Mouse (Mus musculus): Measurements from ENCODE around the gene Olfr286. TPM values are rescaled to one million over a fixed set of nuclear protein-coding genes. Genes with fewer than 3 reads are reported as not detected.

Gene Olfr286
- polyA plus RNA-seq (2016; fragmentation: Nextera tagmentation; extraction: Ambion mirVana): not detected in 2 replicates

GRCm38 (mm10) chr15:98234350-98234749, at the start of gene Olfr286:
Gene Olfr286 (minus strand): TSS chr15:98234450.
- Histone ChIP-seq H3K4me1 (replicated peaks) (no peaks in the 10 kb centered on the region), H3K27ac (no peak within 1 kb of the TSS)

GRCm38 (mm10) chr15:98257776-98258175, 23.5 kb upstream of the Olfr286 start:
- 84% methylated on average over 7 of the region's 7 CpGs for WGBS
- Histone ChIP-seq H3K27ac (no peak overlapping the region), H3K4me2 (no peak overlapping the region), H3K4me3 (replicated peaks) (no peak overlapping the region), H3K9ac (replicated peaks) (no peak overlapping the region), H3K4me1 (replicated peaks) (no peaks in the 10 kb centered on the region), H3K27me3 (no peaks in the 10 kb centered on the region), H3K36me3 (no peaks in the 10 kb centered on the region), H3K9me3 (no peaks in the 10 kb centered on the region)
- ATAC-seq (ENCODE audit: insufficient number of reproducible peaks, insufficient read depth, low FRiP score, low TSS enrichment, low read depth): no peak

More at GRCm38 (mm10) chr15:98234350-98234749, at the start of gene Olfr286:
- ATAC-seq (ENCODE audit: insufficient number of reproducible peaks, insufficient read depth, low FRiP score, low TSS enrichment, low read depth): no peak
- no peaks in the 10 kb centered on the region for H3K36me3 ChIP-seq
- H3K9ac ChIP-seq (replicated peaks): no peak within 1 kb of the TSS
- no peak within 1 kb of the TSS for H3K4me2 ChIP-seq
- H3K4me3 ChIP-seq (replicated peaks): no peak within 1 kb of the TSS
- 93% methylated on average over 4 of the region's 4 CpGs for WGBS
- H3K27me3 ChIP-seq: 0 out of 2 replicates have a peak, but pooled peaks cover 4% of the 10 kb centered on the region
- H3K9me3 ChIP-seq: no peaks in the 10 kb centered on the region

- Histone ChIP-seq H3K27ac (no peak within 1 kb of the TSS), H3K36me3 (no peaks in the 10 kb centered on the region), H3K4me2 (no peak within 1 kb of the TSS), H3K9me3 (no peaks in the 10 kb centered on the region), H3K4me3 (replicated peaks) (no peak within 1 kb of the TSS), H3K27me3 (no peaks in the 10 kb centered on the region), H3K4me1 (replicated peaks) (no peaks in the 10 kb centered on the region), H3K9ac (replicated peaks) (no peak within 1 kb of the TSS)
- ATAC-seq (ENCODE audit: insufficient number of reproducible peaks, insufficient read depth, low FRiP score, low TSS enrichment, low read depth): no peak
- 85% methylated on average over 8 of the region's 8 CpGs for WGBS
These were observed 22.9 kb upstream of the Olfr286 start, which contains the start of gene H1fnt for GRCm38 (mm10) chr15:98257193-98257592. Gene H1fnt (minus strand): TSS chr15:98257293.

GRCm38 (mm10) chr15:98256271-98256670, 22.0 kb upstream of the Olfr286 start:
- H3K4me1 ChIP-seq (replicated peaks): no peaks in the 10 kb centered on the region
- H3K9me3 ChIP-seq: no peaks in the 10 kb centered on the region
- H3K36me3 ChIP-seq: no peaks in the 10 kb centered on the region
- H3K4me3 ChIP-seq (replicated peaks): no peak overlapping the region
- ATAC-seq (ENCODE audit: insufficient number of reproducible peaks, insufficient read depth, low FRiP score, low TSS enrichment, low read depth): no peak
- H3K27ac ChIP-seq: no peak overlapping the region
- WGBS: 97% methylated on average over 13 of the region's 13 CpGs
- no peak overlapping the region for H3K4me2 ChIP-seq
- H3K9ac ChIP-seq (replicated peaks): no peak overlapping the region
- no peaks in the 10 kb centered on the region for H3K27me3 ChIP-seq

- Histone ChIP-seq H3K4me2 (no peak overlapping the region), H3K4me3 (replicated peaks) (no peak overlapping the region), H3K9ac (replicated peaks) (no peak overlapping the region), H3K4me1 (replicated peaks) (no peaks in the 10 kb centered on the region), H3K36me3 (no peaks in the 10 kb centered on the region), H3K27ac (no peak overlapping the region), H3K9me3 (no peaks in the 10 kb centered on the region; the same call in 1 of the 2 replicates), H3K27me3 (0 out of 2 replicates have a peak, but pooled peaks cover 4% of the 10 kb centered on the region)
- ATAC-seq (ENCODE audit: insufficient number of reproducible peaks, insufficient read depth, low FRiP score, low TSS enrichment, low read depth): no peak
- WGBS: 90% methylated on average over 4 of the region's 4 CpGs
These were observed 1.2 kb upstream of the Olfr286 start for GRCm38 (mm10) chr15:98235442-98235841.

- 74% methylated on average over 7 of the region's 7 CpGs for WGBS
- H3K4me1 ChIP-seq (replicated peaks): no peaks in the 10 kb centered on the region
- no peaks in the 10 kb centered on the region for H3K9me3 ChIP-seq
- H3K27ac ChIP-seq: no peak overlapping the region
- no peak for ATAC-seq (ENCODE audit: insufficient number of reproducible peaks, insufficient read depth, low FRiP score, low TSS enrichment, low read depth)
- no peak overlapping the region for H3K4me3 ChIP-seq (replicated peaks)
- no peak overlapping the region for H3K4me2 ChIP-seq
- no peaks in the 10 kb centered on the region for H3K36me3 ChIP-seq
- no peak overlapping the region for H3K9ac ChIP-seq (replicated peaks)
- no peaks in the 10 kb centered on the region for H3K27me3 ChIP-seq
These were observed 8.2 kb downstream of the Olfr286 start for GRCm38 (mm10) chr15:98226096-98226495.

GRCm38 (mm10) chr15:98225610-98226009, 8.6 kb downstream of the Olfr286 start:
- H3K9ac ChIP-seq (replicated peaks): no peak overlapping the region
- no peaks in the 10 kb centered on the region for H3K36me3 ChIP-seq
- no peak overlapping the region for H3K27ac ChIP-seq
- no peaks in the 10 kb centered on the region for H3K9me3 ChIP-seq
- H3K4me2 ChIP-seq: no peak overlapping the region; the same call in 1 of the 2 replicates
- H3K4me1 ChIP-seq (replicated peaks): no peaks in the 10 kb centered on the region
- ATAC-seq (ENCODE audit: insufficient number of reproducible peaks, insufficient read depth, low FRiP score, low TSS enrichment, low read depth): no peak
- H3K4me3 ChIP-seq (replicated peaks): no peak overlapping the region
- no peaks in the 10 kb centered on the region for H3K27me3 ChIP-seq
- WGBS: 39% methylated on average over 16 of the region's 16 CpGs

GRCm38 (mm10) chr15:98222377-98222776, 11.9 kb downstream of the Olfr286 start:
- no peaks in the 10 kb centered on the region for H3K27me3 ChIP-seq
- no peak overlapping the region for H3K4me3 ChIP-seq (replicated peaks)
- H3K36me3 ChIP-seq: no peaks in the 10 kb centered on the region
- H3K27ac ChIP-seq: no peak overlapping the region
- no peaks in the 10 kb centered on the region for H3K4me1 ChIP-seq (replicated peaks)
- H3K9ac ChIP-seq (replicated peaks): no peak overlapping the region
- no peaks in the 10 kb centered on the region for H3K9me3 ChIP-seq
- no peak for ATAC-seq (ENCODE audit: insufficient number of reproducible peaks, insufficient read depth, low FRiP score, low TSS enrichment, low read depth)
- H3K4me2 ChIP-seq: no peak overlapping the region

GRCm38 (mm10) chr15:98220877-98221276, 13.4 kb downstream of the Olfr286 start, which contains the start of the genes Gm44579 and Olfr287:
Gene Gm44579 (minus strand): TSS chr15:98220977.
Gene Olfr287 (minus strand): TSS chr15:98221056.
- Histone ChIP-seq H3K9me3 (no peaks in the 10 kb centered on the region), H3K9ac (replicated peaks) (no peak within 1 kb of the TSS), H3K4me1 (replicated peaks) (no peaks in the 10 kb centered on the region), H3K4me2 (no peak within 1 kb of the TSS), H3K4me3 (replicated peaks) (no peak within 1 kb of the TSS), H3K27me3 (no peaks in the 10 kb centered on the region), H3K27ac (no peak within 1 kb of the TSS), H3K36me3 (no peaks in the 10 kb centered on the region)
- 79% methylated on average over 4 of the region's 4 CpGs for WGBS
- no peak for ATAC-seq (ENCODE audit: insufficient number of reproducible peaks, insufficient read depth, low FRiP score, low TSS enrichment, low read depth)

- Histone ChIP-seq H3K4me3 (replicated peaks) (no peak overlapping the region), H3K4me2 (no peak overlapping the region), H3K4me1 (replicated peaks) (no peaks in the 10 kb centered on the region), H3K27me3 (no peaks in the 10 kb centered on the region), H3K9ac (replicated peaks) (no peak overlapping the region), H3K36me3 (no peaks in the 10 kb centered on the region), H3K9me3 (no peaks in the 10 kb centered on the region), H3K27ac (no peak overlapping the region)
- no peak for ATAC-seq (ENCODE audit: insufficient number of reproducible peaks, insufficient read depth, low FRiP score, low TSS enrichment, low read depth)
- 64% methylated on average over 5 of the region's 5 CpGs for WGBS
These were observed 20.1 kb downstream of the Olfr286 start for GRCm38 (mm10) chr15:98214130-98214529.

- ATAC-seq (ENCODE audit: insufficient number of reproducible peaks, insufficient read depth, low FRiP score, low TSS enrichment, low read depth): no peak
- no peak overlapping the region for H3K4me3 ChIP-seq (replicated peaks)
- 87% methylated on average over 5 of the region's 5 CpGs for WGBS
- no peak overlapping the region for H3K9ac ChIP-seq (replicated peaks)
- H3K4me2 ChIP-seq: no peak overlapping the region
- no peaks in the 10 kb centered on the region for H3K36me3 ChIP-seq
- H3K4me1 ChIP-seq (replicated peaks): no peaks in the 10 kb centered on the region
- H3K9me3 ChIP-seq: no peaks in the 10 kb centered on the region
- H3K27ac ChIP-seq: no peak overlapping the region
- no peaks in the 10 kb centered on the region for H3K27me3 ChIP-seq
These were observed 20.8 kb downstream of the Olfr286 start for GRCm38 (mm10) chr15:98213336-98213870.

GRCm38 (mm10) chr15:98209676-98210075, 24.6 kb downstream of the Olfr286 start:
- Histone ChIP-seq H3K4me3 (replicated peaks) (no peak overlapping the region), H3K4me1 (replicated peaks) (no peaks in the 10 kb centered on the region), H3K27ac (no peak overlapping the region), H3K27me3 (no peaks in the 10 kb centered on the region; the same call in 1 of the 2 replicates), H3K9ac (replicated peaks) (no peak overlapping the region), H3K36me3 (no peaks in the 10 kb centered on the region), H3K9me3 (no peaks in the 10 kb centered on the region), H3K4me2 (no peak overlapping the region)
- 83% methylated on average over 7 of the region's 7 CpGs for WGBS
- ATAC-seq (ENCODE audit: insufficient number of reproducible peaks, insufficient read depth, low FRiP score, low TSS enrichment, low read depth): no peak

Measured in limb, embryonic 12.5 days (tissue).